ENCODE assay signal across 29 mouse cellular contexts in the genomic region with DNA sequence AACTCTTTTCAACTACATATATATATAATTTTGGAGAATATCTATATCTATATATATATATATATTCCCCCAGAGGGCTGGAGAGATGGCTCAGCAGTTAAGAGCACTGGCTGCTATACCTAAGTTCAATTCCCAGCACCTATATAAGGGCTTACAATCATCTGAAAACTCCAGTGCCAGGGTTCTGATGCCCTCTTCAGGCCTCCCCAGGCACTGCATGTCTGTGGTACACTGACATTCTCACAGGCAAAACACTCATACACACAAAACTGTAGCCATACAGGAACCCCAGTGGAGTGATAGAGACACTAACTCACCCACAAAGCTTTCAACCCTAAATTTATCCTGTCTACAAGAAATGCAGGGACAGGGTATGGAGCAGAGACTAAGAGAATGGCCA.
A peak's percentile ranks its signal among the peaks of the same experiment; 100 is the strongest.
DNase-seq lines count a peak whose midpoint lies in the region; ATAC-seq and TF ChIP-seq lines count a peak whose summit lies in the region.
"Had no signal": no experiment of that assay in that cellular context is flagged by ENCODE, and none has a peak within 500 bp of the region (broad histone marks: within the 10 kb centered on the region; RNA-seq: fewer than 3 reads in every experiment).

No protein-coding gene starts in this region.

- ATAC-seq in kidney, embryonic 14.5 days (ENCODE audit: low FRiP score, low TSS enrichment): no peak
- ATAC-seq: inflammation-experienced regulatory T-cells, adult 6 months; lung, postnatal 0 days had no signal

- TF ChIP-seq CTCF in kidney, adult 2 months (conservative IDR thresholded peaks at IDR 0.05; ENCODE audit: insufficient read depth, insufficient read length, low read depth, low read length): 0 out of 2 replicates have a peak, but pooled peaks have one; percentile 2

- H3K27ac ChIP-seq in kidney, adult 2 months (ENCODE audit: insufficient read depth, low read depth, low read length): no peak overlapping the region
- no peak overlapping the region for H3K27ac ChIP-seq in kidney, embryonic 14.5 days (ENCODE audit: low read depth, low read length)
- H3K27ac ChIP-seq: embryonic facial prominence, embryonic 15.5 days; forebrain, embryonic 12.5 days; heart, embryonic 13.5 days; hindbrain, embryonic 15.5 days; neural tube, embryonic 15.5 days had no signal

- H3K9ac ChIP-seq in kidney, embryonic 14.5 days (ENCODE audit: low read depth, low read length): no peak overlapping the region
- H3K9ac ChIP-seq: embryonic facial prominence, embryonic 15.5 days; forebrain, embryonic 12.5 days; heart, embryonic 13.5 days; hindbrain, embryonic 15.5 days; neural tube, embryonic 15.5 days had no signal

- H3K27me3 ChIP-seq in kidney, adult 2 months (replicated peaks; ENCODE audit: control insufficient read depth, insufficient read depth, low read length): no peaks in the 10 kb centered on the region
- no peaks in the 10 kb centered on the region for H3K27me3 ChIP-seq in kidney, embryonic 14.5 days (ENCODE audit: control insufficient read depth, insufficient read depth, low read length)
- H3K27me3 ChIP-seq: embryonic facial prominence, embryonic 15.5 days; forebrain, embryonic 12.5 days; heart, embryonic 13.5 days; hindbrain, embryonic 15.5 days; megakaryocyte, embryonic 14.5 days; neural tube, embryonic 15.5 days had no signal

- H3K36me3 ChIP-seq in kidney, adult 2 months (ENCODE audit: control insufficient read depth, insufficient read depth, low read length): no peaks in the 10 kb centered on the region
- no peaks in the 10 kb centered on the region for H3K36me3 ChIP-seq in kidney, embryonic 14.5 days (ENCODE audit: control insufficient read depth, insufficient read depth, low read length)
- H3K36me3 ChIP-seq: embryonic facial prominence, embryonic 15.5 days; forebrain, embryonic 12.5 days; heart, embryonic 13.5 days; hindbrain, embryonic 15.5 days; neural tube, embryonic 15.5 days had no signal

- H3K9me3 ChIP-seq in kidney, embryonic 14.5 days (ENCODE audit: control insufficient read depth, low read length): no peaks in the 10 kb centered on the region
- H3K9me3 ChIP-seq: embryonic facial prominence, embryonic 15.5 days; forebrain, embryonic 12.5 days; hindbrain, embryonic 15.5 days; neural tube, embryonic 15.5 days had no signal

- DNase-seq in kidney, adult 2 months: no peak
- DNase-seq in 416B (ENCODE audit: low read depth) (peak; percentile 4), ES-CJ7 (ENCODE audit: low read depth, low spot score) (peak; percentile 38), WW6 (ENCODE audit: low read depth, low spot score) (peak; percentile 5)
- no peak for DNase-seq in thymus, postnatal 10 days (ENCODE audit: low spot score in 2 of 2)
- no peak for DNase-seq in adrenal gland, postnatal 14 days
- DNase-seq: adrenal gland, postnatal 36 days; cerebellum, adult 18-20 months; cerebellum, postnatal 10 days; gastrocnemius, postnatal 10 days; heart, postnatal 10 days; kidney, adult 8-10 months; kidney, postnatal 10 days; lung, adult 18-20 months; lung, postnatal 4 days; midbrain, embryonic 14.5 days; right cerebral cortex, adult 18-20 months; spleen, adult 18-20 months; thymus, adult 18-20 months; thymus, postnatal 4 days had no signal

- H3K4me1 ChIP-seq in kidney, adult 2 months (ENCODE audit: control insufficient read depth, insufficient read depth, low read length): no peaks in the 10 kb centered on the region
- H3K4me1 ChIP-seq in kidney, embryonic 14.5 days (ENCODE audit: control insufficient read depth, insufficient read depth, low read length): no peaks in the 10 kb centered on the region
- H3K4me1 ChIP-seq: embryonic facial prominence, embryonic 15.5 days; forebrain, embryonic 12.5 days; heart, embryonic 13.5 days; hindbrain, embryonic 15.5 days; megakaryocyte, embryonic 14.5 days; neural tube, embryonic 15.5 days had no signal

- H3K4me3 ChIP-seq in kidney, adult 2 months (ENCODE audit: insufficient read depth, low read depth, low read length): no peak overlapping the region
- H3K4me3 ChIP-seq in kidney, embryonic 14.5 days (ENCODE audit: low read length): no peak overlapping the region
- H3K4me3 ChIP-seq: embryonic facial prominence, embryonic 15.5 days; forebrain, embryonic 12.5 days; heart, embryonic 13.5 days; hindbrain, embryonic 15.5 days; megakaryocyte, embryonic 14.5 days; neural tube, embryonic 15.5 days had no signal

- no peak for TF ChIP-seq POLR2A in kidney, adult 2 months (IDR thresholded peaks at IDR 0.05; ENCODE audit: low read depth, low read length)

- H3K4me2 ChIP-seq in kidney, embryonic 14.5 days (replicated peaks; ENCODE audit: low read depth, low read length): no peak overlapping the region
- H3K4me2 ChIP-seq: embryonic facial prominence, embryonic 15.5 days; forebrain, embryonic 12.5 days; heart, embryonic 13.5 days; hindbrain, embryonic 15.5 days; neural tube, embryonic 15.5 days had no signal

Comparison
In these comparisons a context has a peak if more than half of its experiments do, and no peak if none do; other contexts are left out.
1. DNase-seq: peak in 416B (single experiment), ES-CJ7 (single experiment) and WW6 (single experiment); none in kidney, adult 2 months (single experiment), thymus, postnatal 10 days (0 of 2) and adrenal gland, postnatal 14 days (single experiment).